Mouse (Mus musculus): ENCODE data around the gene Fzd7.

Fzd7 gene

GRCm38 (mm10) chr1:59503659-59504301, 21.6 kb downstream of the Fzd7 start:
- DNase-seq: no peak

GRCm38 (mm10) chr1:59504302-59504700, 22.1 kb downstream of the Fzd7 start:
- no peak for DNase-seq

GRCm38 (mm10) chr1:59508463-59509139, 26.4 kb downstream of the Fzd7 start:
- no peak for DNase-seq

- DNase-seq: no peak
These were observed 29.5 kb downstream of the Fzd7 start for GRCm38 (mm10) chr1:59511566-59512270.

GRCm38 (mm10) chr1:59516026-59516917, 34.0 kb downstream of the Fzd7 start, which contains the start of gene Gm973:
Gene Gm973, plus strand, starts transcription at chr1:59516264.
- peak; percentile 75 for DNase-seq

- no peak for DNase-seq
These were observed 38.1 kb downstream of the Fzd7 start for GRCm38 (mm10) chr1:59520226-59520837.

- no peak for DNase-seq
These were observed 40.2 kb downstream of the Fzd7 start for GRCm38 (mm10) chr1:59522456-59522855.

- no peak for DNase-seq
These were observed 41.2 kb downstream of the Fzd7 start for GRCm38 (mm10) chr1:59523378-59523958.

- DNase-seq: peak; percentile 12
These were observed 41.8 kb downstream of the Fzd7 start for GRCm38 (mm10) chr1:59524071-59524470.

GRCm38 (mm10) chr1:59524759-59525158, 42.5 kb downstream of the Fzd7 start:
- no peak for DNase-seq

- DNase-seq: no peak
These were observed 45.0 kb downstream of the Fzd7 start for GRCm38 (mm10) chr1:59527219-59527618.

- DNase-seq: peak; percentile 68
These were observed 53.0 kb downstream of the Fzd7 start for GRCm38 (mm10) chr1:59534976-59535810.

Measured in layer of hippocampus, adult 9-11 months (tissue).